Mouse (Mus musculus): Measurements from ENCODE around the gene Olfr968. TPM values are rescaled to one million over a fixed set of nuclear protein-coding genes. Genes with fewer than 3 reads are reported as not detected.

Gene Olfr968
- not detected in 2 replicates for polyA plus RNA-seq (2012; rRNA removed)
- polyA plus RNA-seq (2014; fragmentation: Nextera tagmentation; extraction: Ambion mirVana) = not detected in 2 replicates

DNA sequence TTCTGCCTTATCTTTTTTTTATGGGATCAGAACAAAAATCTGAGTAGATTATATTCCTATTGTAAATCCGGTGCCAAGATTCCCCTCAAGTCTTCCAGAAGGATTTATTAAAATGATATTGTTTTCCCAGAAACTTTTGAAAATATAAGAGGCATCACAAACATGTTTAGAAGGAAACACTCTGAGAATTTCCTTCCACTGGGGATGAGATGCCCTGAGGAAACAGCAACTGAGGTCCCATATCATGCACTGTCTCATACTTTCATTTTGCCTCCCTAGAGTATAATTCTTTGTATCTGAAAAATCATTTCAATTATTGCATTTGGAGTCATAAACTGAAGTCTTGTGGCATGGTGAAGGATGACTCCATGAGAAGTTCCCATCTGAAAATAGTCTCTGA is at the start of gene Olfr968:
Olfr968 (minus strand) TSS at position 101 of the 400 bp plus-strand sequence.
- 61% methylated on average over 1 of the region's 1 CpGs for WGBS
- H3K9ac ChIP-seq (ENCODE audit: low read depth, low read length, severe bottlenecking) = no peak within 1 kb of the TSS
- no peak within 1 kb of the TSS for H3K27ac ChIP-seq (replicated peaks; ENCODE audit: low read depth, low read length)
- ATAC-seq (ENCODE audit: low FRiP score, low read depth) (no peak), DNase-seq (ENCODE audit: low spot score) (no peak)
- no peaks in the 10 kb centered on the region for H3K4me1 ChIP-seq (ENCODE audit: control insufficient read depth, insufficient read depth, low read length)
- no peak within 1 kb of the TSS for H3K4me3 ChIP-seq (replicated peaks; ENCODE audit: low read length)
- no peaks in the 10 kb centered on the region for H3K36me3 ChIP-seq (ENCODE audit: control insufficient read depth, insufficient read depth, low read length)
- no peaks in the 10 kb centered on the region for H3K9me3 ChIP-seq (ENCODE audit: control insufficient read depth, low read length)
- no peak for TF ChIP-seq POLR2A (IDR thresholded peaks at IDR 0.05; ENCODE audit: borderline replicate concordance, extremely low read depth, insufficient read depth, insufficient read length)
- no peaks in the 10 kb centered on the region for H3K27me3 ChIP-seq (ENCODE audit: control insufficient read depth, insufficient read depth, low read length)
- H3K4me2 ChIP-seq (replicated peaks; ENCODE audit: low read depth, low read length, severe bottlenecking) = no peak within 1 kb of the TSS

DNA sequence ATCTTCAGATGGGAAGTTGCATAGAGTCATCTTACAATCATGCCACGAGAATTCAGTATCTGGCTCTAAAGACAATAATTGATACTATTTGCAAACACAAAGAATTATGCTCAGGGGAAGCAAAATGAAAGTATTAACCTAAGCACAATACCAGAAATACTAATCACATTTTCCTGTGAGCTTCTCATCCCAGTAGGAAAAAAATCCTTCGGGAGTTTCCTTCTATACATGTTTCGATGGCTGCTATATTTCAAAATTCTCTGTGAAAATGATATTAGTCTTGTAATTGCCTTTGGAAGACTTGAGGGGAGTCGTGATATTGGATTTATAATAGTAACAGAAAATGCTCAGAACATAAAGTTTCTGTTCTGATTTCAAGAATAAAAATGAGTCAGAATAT is 25.5 kb upstream of the Olfr968 start, which contains the start of gene Olfr970:
Olfr970 (plus strand) TSS at position 301 of the 400 bp plus-strand sequence.
- Histone ChIP-seq H3K27ac (replicated peaks; ENCODE audit: low read depth, low read length) (no peak within 1 kb of the TSS), H3K9me3 (ENCODE audit: control insufficient read depth, low read length) (no peaks in the 10 kb centered on the region), H3K4me2 (replicated peaks; ENCODE audit: low read depth, low read length, severe bottlenecking) (no peak within 1 kb of the TSS), H3K4me3 (replicated peaks; ENCODE audit: low read length) (no peak within 1 kb of the TSS), H3K36me3 (ENCODE audit: control insufficient read depth, insufficient read depth, low read length) (no peaks in the 10 kb centered on the region), H3K4me1 (ENCODE audit: control insufficient read depth, insufficient read depth, low read length) (no peaks in the 10 kb centered on the region), H3K9ac (ENCODE audit: low read depth, low read length, severe bottlenecking) (no peak within 1 kb of the TSS), H3K27me3 (ENCODE audit: control insufficient read depth, insufficient read depth, low read length) (no peaks in the 10 kb centered on the region)
- no peak for DNase-seq (ENCODE audit: low spot score)
- WGBS = 67% methylated on average over 4 of the region's 4 CpGs
- ATAC-seq (ENCODE audit: low FRiP score, low read depth) = no peak
- no peak for TF ChIP-seq POLR2A (IDR thresholded peaks at IDR 0.05; ENCODE audit: borderline replicate concordance, extremely low read depth, insufficient read depth, insufficient read length)

DNA sequence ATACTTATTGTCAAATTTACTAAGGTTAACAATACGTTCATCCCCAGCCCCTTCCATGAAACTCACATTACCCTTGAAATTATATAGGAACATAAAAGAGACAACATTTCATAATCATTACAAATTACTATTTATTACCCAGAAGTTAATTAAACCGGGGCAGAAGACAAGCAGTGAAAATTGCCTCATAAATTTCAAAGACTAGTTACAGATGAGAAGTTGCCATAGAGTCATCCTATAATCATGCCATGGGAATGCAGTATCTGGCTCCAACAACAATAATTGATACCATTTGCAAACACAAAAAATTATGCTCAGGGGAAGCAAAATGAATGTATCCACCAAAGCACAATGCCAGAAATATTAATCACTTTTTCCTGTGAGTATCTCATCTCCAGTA is 7.5 kb upstream of the Olfr968 start, which contains the start of gene Olfr969:
Olfr969 (plus strand) TSS at position 388 of the 400 bp plus-strand sequence.
- DNase-seq (ENCODE audit: low spot score) = peak; percentile 54
- H3K4me3 ChIP-seq (replicated peaks; ENCODE audit: low read length) = no peak within 1 kb of the TSS
- H3K27ac ChIP-seq (replicated peaks; ENCODE audit: low read depth, low read length) = no peak within 1 kb of the TSS
- no peak for ATAC-seq (ENCODE audit: low FRiP score, low read depth)
- no peaks in the 10 kb centered on the region for H3K27me3 ChIP-seq (ENCODE audit: control insufficient read depth, insufficient read depth, low read length)
- 43% methylated on average over 2 of the region's 2 CpGs for WGBS
- H3K9me3 ChIP-seq (ENCODE audit: control insufficient read depth, low read length) = no peaks in the 10 kb centered on the region
- TF ChIP-seq POLR2A (IDR thresholded peaks at IDR 0.05; ENCODE audit: borderline replicate concordance, extremely low read depth, insufficient read depth, insufficient read length) = no peak
- H3K4me1 ChIP-seq (ENCODE audit: control insufficient read depth, insufficient read depth, low read length) = no peaks in the 10 kb centered on the region
- H3K36me3 ChIP-seq (ENCODE audit: control insufficient read depth, insufficient read depth, low read length) = no peaks in the 10 kb centered on the region
- no peak within 1 kb of the TSS for H3K9ac ChIP-seq (ENCODE audit: low read depth, low read length, severe bottlenecking)
- no peak within 1 kb of the TSS for H3K4me2 ChIP-seq (replicated peaks; ENCODE audit: low read depth, low read length, severe bottlenecking)

DNA sequence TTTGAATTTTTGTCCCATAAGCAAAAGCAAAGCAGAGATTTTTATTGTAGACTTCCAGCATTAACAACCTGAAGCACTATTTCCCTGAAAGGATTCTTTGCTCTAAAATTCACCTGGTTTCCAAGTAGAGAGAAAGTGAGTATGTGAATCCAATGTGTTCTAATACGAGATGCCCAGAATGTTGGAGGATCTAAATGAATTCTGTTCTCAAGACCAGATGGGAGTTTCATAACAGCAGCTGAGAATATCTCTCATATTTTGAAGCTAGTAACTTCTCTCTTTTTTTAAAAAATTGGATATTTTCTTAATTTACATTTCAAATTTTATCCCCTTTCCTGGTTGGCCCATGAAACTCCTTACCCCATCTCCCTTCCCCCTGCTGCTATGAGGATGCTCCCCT is 36.6 kb downstream of the Olfr968 start:
- H3K4me3 ChIP-seq (replicated peaks; ENCODE audit: low read length) = no peak overlapping the region
- DNase-seq (ENCODE audit: low spot score) (no peak), ATAC-seq (ENCODE audit: low FRiP score, low read depth) (no peak)
- no peak overlapping the region for H3K4me2 ChIP-seq (replicated peaks; ENCODE audit: low read depth, low read length, severe bottlenecking)
- H3K9ac ChIP-seq (ENCODE audit: low read depth, low read length, severe bottlenecking) = no peak overlapping the region
- WGBS = 73% methylated on average over 1 of the region's 1 CpGs
- no peaks in the 10 kb centered on the region for H3K27me3 ChIP-seq (ENCODE audit: control insufficient read depth, insufficient read depth, low read length)
- H3K9me3 ChIP-seq (ENCODE audit: control insufficient read depth, low read length) = no peaks in the 10 kb centered on the region
- H3K27ac ChIP-seq (replicated peaks; ENCODE audit: low read depth, low read length) = no peak overlapping the region
- no peaks in the 10 kb centered on the region for H3K4me1 ChIP-seq (ENCODE audit: control insufficient read depth, insufficient read depth, low read length)
- no peak for TF ChIP-seq POLR2A (IDR thresholded peaks at IDR 0.05; ENCODE audit: borderline replicate concordance, extremely low read depth, insufficient read depth, insufficient read length)
- no peaks in the 10 kb centered on the region for H3K36me3 ChIP-seq (ENCODE audit: control insufficient read depth, insufficient read depth, low read length)

DNA sequence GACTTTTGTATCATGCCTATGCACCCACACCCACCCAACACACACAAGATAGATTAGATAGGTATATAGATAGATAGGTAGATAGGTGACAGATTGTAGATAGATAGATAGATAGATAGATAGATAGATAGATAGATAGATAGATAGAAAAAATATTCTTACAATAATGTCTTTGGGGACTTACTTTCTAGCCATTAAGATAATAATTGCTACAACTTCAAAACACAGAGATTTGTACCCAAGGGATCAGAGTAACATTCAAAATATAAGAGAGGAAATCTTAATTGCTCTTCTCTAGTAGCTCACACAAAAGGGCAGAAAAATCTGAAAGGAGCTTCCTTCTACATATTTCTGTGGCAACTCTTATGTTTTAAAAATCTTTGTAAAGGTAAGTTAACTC is 37.1 kb downstream of the Olfr968 start, which contains the start of gene Olfr967:
Olfr967 (plus strand) TSS at position 301 of the 400 bp plus-strand sequence.
- Histone ChIP-seq H3K36me3 (ENCODE audit: control insufficient read depth, insufficient read depth, low read length) (no peaks in the 10 kb centered on the region), H3K4me3 (replicated peaks; ENCODE audit: low read length) (no peak within 1 kb of the TSS), H3K9ac (ENCODE audit: low read depth, low read length, severe bottlenecking) (no peak within 1 kb of the TSS), H3K9me3 (ENCODE audit: control insufficient read depth, low read length) (no peaks in the 10 kb centered on the region), H3K4me1 (ENCODE audit: control insufficient read depth, insufficient read depth, low read length) (no peaks in the 10 kb centered on the region), H3K27ac (replicated peaks; ENCODE audit: low read depth, low read length) (no peak within 1 kb of the TSS), H3K27me3 (ENCODE audit: control insufficient read depth, insufficient read depth, low read length) (no peaks in the 10 kb centered on the region), H3K4me2 (replicated peaks; ENCODE audit: low read depth, low read length, severe bottlenecking) (no peak within 1 kb of the TSS)
- DNase-seq (ENCODE audit: low spot score) (no peak), ATAC-seq (ENCODE audit: low FRiP score, low read depth) (no peak)
- no peak for TF ChIP-seq POLR2A (IDR thresholded peaks at IDR 0.05; ENCODE audit: borderline replicate concordance, extremely low read depth, insufficient read depth, insufficient read length)

All from limb, embryonic 14.5 days (tissue).